Mouse (Mus musculus) embryo, embryonic 10.5 days (tissue): ENCODE data around the gene Eri3.

Source experiments
- DNase-seq: peaks from one replicate; pipeline ENCODE4 v3.0.0-alpha.2; 2015; ENCODE audit warnings: low spot score

Eri3 gene

DNA sequence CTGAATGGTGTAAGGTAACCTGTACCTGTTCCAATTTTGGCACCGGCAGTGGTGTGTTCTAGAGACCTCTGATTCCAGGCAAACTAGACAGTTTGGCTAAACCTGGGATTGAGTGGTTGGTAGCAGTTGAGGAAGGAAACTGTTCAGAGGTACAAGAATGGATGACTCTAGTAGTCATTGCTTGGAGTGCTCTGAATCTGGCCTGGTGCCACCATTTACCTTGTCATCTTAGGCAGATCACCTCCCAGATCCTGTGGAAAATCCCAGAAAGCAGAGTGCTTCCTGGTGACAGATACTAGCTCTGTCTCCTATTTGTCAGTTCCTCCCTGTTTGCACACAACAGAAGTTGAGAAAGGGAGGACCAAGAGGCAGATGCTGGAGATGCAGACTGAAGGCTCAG lies 27.4 kb downstream of the Eri3 start:
- no peak for DNase-seq

DNA sequence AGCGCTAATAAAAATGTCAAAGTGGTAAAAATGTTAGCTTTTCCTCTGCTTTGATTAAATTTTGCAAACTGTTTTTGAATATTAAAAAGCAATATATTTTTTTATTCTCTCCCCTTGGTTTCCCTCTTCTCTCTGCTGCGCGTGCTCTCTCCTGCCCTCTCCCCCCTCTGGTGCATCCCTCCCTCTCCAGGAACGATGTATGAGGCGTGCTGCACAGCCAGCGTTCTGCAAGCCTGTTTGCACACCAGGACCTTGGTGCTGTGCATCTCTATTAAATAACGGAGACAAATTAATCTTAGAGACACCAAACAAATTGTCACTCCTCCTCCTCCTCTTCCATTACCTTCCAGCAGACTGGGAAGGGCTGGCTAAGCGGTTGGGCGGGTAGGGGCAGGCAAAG lies 31.5 kb downstream of the Eri3 start:
- DNase-seq: no peak

DNA sequence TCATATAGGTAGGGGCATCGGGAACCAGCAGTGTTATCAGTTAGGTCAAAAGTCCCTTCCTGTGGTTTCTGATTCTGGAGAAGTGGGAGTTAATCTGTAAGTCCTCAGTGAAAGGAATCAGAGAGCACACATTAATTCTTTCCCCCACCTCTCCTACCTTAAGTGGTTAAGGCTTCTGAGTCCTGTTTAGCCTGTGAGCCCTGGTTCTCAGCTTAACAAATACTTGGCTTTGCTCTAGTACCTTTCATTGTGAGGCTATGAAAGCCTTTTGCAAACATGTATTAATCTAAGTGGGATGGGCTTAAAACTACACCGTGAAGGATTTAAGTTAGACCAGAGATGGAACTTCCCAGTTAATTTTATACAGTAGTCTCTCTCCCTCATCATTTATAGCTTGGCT lies 35.8 kb downstream of the Eri3 start:
- DNase-seq: no peak

DNA sequence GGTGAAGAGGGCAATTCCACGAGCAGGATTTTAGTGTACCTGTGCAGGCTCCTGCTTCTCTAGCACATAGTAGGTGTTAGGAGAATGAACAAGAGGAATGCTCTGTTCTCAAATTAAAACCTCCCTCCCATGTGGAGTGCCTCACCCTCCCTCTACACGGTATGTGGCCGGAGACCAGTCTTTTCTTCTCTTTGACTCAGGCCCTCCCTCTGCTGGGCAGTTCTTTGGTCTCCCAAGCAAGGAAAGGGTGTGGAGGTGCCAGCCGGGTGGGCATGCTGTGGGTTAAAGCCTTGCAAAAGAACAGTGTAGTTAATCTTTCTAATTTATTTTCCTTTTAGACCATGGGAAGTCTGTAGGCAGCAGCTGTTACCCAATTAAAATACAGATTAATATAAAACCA lies 37.3 kb downstream of the Eri3 start:
- DNase-seq: peak; percentile 40

DNA sequence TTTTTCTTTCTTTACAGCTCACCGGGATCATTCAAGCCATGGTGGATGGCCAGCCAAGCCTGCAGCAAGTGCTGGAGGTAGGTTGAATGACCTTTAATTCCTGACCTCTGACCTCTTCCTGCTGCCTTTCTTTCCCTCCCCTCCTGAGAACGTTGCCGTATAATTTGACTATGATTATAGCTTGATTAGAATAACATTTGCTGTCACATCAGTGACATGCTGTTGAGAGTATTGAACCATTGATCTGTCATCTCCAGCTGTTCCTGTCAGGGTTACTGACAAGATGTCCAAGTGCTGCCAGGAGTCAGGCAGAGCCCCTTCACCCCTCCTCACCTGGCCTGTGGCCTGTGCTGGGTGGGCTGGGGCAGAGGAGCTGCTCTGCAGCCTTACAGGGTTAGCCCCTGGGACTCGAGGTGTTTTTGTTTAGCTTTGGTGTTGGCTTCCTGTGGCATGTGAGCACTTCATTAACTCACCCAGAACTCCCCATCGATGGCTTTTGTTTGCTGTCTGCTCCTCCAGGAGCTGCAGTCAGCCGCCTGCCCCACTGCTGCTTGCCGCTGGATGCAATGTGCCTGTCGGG lies 39.0 kb downstream of the Eri3 start:
- DNase-seq: peak; percentile 48

DNA sequence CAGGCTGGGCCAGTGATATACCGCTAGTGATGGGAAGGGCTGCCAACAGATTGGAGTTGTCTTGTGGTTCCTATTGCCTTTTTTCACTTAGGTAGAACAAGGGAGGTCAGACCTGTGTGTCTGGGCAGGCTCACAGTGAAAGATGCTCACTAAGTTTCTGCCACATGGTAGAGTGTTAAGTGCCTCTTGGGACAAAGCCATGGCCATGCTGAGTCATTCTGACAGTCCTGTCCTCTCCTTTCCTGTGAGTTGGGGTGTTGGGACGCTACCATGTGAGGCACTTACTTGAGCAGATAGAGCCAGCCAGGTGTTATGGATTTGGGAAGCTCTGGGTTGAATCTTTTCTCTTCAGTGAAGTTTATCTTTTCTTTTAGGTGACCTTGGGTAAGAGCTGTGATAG lies 40.6 kb downstream of the Eri3 start:
- no peak for DNase-seq

DNA sequence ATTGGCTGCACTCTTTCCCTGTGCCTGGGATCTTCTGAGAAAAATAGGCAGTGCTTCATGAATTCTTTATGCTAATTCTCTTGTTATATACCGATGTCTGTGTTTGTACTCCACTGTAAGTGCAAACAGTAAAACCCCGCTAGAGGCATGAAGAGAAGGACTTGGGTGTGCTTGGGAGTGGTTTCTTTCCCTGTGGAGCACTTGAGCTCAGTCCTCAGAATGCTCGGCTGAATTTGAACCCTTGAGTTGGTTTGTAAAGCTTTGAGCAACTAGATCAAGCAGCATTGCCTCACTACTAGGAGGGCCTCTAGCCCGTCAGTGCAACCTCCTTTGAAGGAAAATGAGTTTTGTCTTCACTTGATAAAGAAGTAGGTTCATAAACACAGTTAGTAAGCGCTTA lies 42.0 kb downstream of the Eri3 start:
- no peak for DNase-seq

DNA sequence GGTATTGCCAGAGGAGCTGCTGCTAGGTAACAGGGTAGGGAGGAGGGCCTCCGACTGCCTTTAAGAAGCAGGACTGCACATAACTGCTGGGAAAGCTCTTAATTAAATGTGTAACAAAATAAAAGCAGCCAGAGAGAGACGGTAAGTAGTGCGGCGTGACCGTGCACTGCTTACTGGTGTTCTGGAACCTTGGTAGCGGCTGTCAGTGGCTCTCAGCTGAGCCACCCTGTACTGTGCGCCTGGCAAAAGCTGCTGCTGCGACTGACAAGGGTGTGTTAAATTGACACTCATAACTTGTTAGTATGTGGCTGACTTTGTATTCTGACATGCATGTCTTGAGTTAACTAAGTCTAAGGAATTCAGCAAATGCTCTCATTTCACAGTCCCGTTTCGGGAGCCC lies 45.1 kb downstream of the Eri3 start:
- no peak for DNase-seq

DNA sequence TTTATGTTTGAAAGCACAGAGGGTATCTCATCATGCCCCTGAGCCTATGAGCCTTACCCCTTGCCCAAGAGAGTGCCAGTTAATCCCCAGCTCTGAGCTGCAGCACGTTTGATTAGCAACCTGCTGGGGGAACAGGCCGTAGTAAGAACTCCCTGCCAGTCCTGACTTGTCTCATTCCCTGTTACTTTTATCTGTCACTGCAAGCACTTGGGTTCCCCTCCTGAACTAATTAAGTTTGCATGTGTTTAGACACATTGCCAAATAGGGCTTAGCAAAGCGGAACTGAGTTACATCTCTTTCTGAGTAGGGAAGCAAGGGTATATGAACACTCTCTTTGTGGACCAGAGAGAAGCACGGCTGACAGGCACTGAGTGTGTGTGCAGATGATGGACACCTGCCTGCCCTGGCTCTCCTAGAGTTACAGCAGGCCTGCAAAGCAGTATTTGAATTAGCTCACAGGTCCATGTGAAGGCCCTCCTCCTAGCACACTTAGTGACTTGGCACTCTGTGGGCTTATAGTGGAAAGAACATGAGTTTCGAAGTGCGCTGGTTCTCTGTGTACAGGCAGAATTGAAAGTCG lies 49.9 kb downstream of the Eri3 start:
- DNase-seq: no peak

DNA sequence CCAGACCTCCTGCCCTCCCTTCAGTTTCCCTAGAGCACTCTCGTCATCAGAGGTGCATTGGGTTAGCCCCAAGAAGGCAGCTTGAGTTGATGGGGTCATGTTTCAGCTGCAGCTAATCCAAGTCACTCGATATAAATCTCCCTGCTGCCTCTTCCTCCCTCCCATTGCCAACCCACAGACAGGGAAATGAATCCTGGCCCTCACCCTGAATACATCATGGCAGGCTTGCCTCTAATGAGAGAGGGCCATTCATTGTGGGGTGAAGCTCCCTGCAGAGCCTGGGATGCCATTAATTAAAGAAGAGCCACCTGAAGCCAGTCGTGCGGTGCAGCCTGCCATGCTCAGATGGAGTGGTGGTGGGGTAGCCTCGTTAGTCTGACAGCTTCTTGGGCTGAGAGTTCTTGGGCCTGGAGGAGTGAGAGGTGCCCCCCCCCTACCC lies 51.2 kb downstream of the Eri3 start:
- peak; percentile 36 for DNase-seq

DNA sequence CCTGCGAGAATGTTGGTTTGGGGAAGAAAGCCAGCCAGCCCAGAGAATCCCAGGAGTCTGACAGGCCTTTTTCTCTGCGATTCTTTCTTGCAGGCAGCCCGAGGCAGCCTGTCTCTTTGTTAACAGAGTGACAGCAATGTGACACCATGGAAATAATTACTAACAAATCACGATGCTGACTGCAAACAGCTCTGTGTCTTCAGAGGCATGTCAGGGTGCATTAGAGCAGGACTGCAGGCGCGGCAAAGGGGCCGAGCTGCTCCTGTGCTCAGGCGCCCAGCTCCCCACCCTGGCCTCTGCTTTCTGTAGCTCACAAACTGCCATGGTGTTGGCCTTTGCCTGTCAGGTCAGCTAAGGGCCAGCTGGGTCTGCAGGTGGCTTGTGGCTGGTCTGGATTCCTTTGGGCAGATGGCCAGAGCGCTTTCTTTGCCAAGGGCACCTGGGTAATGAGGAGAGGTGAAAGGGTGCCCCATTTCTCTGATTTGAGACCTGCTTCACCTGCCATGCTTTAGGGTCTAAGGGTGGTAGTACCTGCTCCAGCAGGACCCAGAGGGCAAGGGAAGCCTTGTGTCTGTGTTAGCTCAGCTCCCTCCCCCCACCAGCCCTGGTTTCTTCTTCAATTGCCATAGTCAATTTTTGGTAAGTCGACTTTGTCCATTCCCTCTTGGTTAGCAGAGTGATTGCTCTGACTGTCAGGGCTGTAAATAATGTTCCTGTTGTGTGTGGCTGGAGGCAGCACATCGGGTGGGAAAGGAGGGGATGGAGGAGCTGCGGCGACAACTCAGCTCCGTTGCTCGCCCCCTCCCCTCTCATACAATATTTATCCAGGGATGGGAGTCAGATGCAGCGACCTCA lies 55.2 kb downstream of the Eri3 start:
- DNase-seq: peak; percentile 62

DNA sequence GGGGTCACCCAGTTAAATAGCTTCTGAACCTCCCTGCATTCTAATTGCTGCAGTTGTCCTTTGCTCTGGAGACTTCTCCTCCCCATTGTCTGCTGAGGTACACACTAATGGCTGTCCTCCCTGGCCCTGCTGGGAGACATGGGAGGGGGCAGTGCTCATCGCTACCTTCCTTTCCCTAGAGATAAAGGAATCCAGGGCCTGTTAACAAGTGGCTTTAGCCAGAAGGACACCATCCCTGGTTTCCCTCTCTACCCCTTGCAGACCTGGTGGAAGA lies 55.7 kb downstream of the Eri3 start:
- no peak for DNase-seq

DNA sequence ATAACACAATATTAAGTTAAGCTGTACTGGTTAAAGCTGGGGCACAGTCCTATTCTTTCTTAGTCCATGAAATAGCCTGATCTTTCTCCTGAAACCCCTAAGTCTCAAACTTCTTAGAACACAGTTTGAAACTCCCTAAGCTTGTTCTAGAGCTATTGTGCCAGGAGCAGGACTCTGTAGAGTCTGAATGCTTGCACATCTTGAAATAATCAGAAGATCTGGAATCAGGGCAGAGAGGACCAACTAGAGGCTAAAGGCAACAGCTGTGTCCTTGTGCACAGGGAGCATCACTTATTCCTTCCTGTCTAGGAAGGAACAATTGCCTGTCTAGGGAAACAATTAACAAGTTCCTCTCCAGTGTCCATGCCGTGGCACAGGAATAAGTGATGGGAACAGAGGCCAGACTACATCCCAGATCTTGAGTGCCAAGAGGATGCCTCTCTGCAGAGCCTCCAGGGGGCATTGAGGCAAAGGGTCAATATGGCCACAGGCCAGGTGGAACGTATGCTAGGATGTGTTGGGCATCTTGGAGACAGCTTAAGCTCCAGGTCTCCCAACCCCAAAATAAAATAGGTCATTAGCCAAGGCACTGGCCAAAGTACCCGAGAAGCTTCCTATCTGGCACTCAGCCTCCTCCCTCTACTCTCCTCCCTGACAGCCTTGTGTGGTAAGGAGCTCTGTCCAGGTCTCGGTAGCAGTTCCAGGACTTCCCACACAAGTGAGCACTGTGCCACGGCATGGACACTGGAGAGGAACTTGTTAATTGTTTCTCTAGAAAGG lies 56.9 kb downstream of the Eri3 start:
- no peak for DNase-seq

DNA sequence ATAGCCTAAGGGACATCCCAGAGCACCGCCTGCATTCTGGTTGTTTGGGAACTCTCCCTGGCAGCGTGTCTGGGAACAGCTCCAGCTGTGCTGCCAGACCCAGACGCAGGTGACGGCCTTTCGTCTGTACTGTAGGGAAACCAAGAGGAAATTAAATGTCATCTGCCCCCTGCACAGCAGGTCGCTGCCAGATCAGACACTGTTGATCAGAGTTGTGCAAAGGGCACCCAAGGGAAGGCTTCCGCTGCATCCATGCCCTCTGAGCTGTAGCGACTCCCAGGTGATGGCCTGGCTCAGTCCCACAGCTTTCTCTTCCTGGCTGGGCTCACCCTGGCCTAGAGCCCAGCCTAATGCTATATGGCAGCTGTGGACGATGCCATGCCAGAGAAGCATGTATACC lies 58.1 kb downstream of the Eri3 start:
- DNase-seq: no peak

DNA sequence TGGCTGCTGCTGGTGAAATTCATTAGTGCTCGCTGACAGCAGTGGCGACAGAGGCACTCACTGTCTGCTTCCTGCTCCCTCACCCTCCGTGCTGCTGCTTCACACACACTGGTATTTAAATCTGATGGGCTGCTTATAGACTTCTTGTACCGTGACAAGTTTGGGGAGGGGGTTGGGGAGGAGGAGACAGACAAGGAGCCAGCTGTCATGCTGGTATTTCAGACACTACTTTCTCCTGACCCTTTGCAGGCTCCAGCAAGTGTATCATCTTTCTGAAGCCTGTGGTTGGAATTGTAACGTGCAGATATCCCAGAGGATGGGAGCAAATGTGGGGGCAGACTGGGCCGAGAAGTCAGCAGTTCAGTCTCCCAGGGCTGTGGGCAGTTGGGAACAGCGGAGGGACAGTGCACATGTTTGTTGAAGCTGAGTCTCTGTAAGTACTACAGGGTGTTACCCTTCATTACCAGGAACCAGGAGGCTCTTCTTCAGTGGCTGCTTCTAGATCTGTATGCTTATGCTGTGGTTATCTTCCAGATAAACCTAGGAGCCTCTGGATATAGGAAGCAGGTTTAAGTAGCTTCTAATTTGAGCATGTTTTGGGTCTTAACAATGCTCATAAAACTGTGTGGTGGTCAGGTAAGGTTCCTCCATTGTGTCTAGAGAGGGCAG lies 59.3 kb downstream of the Eri3 start:
- DNase-seq: peak; percentile 45

DNA sequence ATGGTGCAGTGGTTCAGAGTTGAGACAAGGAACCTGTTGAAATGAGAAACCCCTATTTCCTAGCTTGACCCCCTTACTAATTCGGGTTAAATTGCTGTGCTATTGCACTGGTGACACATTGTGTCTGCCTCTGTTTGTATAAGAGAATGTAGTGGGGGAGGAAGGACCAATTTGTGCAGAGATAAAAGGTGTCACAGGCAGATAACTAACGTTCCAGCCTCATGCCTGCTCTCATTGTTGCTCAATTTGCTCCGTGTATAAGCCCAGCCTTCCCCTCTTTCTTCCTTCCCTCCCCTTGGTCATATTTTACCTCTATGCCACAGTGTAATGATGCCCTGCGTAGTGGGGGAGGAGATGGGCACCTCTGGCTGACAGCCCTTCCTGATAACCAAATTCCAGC lies 61.2 kb downstream of the Eri3 start:
- DNase-seq: no peak

DNA sequence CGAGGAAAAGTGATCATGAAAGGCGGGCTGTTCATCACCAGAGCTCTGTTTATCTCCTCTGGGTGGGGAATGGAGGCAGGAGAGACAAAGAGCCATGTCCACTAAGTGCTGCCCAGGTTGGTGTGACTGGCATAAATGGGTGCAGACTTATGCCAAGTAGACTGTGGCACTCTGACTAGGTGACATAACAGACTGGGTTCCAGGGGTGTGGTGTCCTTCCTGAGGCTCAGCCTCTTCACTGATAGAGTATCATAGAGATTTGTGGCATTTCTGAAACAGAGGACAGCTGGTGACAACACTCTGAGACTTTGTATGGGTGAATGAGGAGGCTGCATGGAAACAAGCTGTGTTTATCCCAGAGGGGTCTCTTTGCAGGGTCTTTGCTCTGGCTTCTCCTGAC lies 61.6 kb downstream of the Eri3 start:
- DNase-seq: no peak

DNA sequence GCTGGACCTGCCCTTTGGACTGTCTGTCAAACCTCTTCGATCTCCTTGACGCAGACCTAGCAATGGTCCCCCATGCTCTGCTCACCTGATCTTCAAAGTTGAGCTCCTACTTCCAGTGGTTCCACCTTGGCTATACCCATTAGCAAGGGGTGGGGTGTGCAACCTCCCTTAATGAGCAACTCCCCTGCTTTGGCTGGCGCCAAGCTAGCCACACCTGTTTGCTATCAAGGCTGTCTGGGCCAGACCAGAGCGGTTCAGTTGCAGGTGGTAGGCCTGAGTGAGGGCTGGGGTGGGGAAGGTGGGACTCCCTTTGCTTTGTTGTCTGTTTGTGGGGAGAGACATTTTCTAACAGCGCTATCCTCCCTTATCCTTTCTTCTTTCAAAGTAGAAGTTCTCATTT lies 62.5 kb downstream of the Eri3 start:
- no peak for DNase-seq

DNA sequence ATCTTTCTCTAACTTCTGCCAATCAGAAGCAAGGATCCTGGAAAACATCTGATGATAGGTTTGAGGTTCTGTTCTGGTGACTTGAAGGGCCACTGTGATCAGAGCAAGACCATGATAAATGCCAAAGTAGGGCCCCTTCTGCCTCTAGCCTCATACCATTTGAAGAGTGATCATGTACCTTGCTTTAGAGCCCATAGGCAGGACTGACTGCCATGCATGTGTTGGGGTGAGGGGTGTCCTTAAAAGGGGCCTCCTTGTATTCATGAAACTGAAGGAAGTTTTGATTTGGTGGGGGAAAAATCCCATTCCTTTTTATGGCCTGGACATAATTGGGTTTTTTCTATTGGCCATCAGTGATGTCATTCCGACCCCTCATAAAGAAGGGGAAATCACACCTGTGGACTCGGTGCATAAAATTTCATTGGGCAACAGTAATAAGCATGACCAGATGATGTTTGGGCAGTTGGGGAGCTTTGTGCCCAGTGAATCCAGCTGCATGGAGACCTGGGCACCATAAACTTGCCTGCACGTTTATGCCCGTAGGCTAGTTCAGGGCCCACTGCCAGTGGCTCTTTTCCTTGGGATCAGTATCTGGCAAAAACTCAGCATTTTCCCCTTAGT lies 63.1 kb downstream of the Eri3 start:
- no peak for DNase-seq

DNA sequence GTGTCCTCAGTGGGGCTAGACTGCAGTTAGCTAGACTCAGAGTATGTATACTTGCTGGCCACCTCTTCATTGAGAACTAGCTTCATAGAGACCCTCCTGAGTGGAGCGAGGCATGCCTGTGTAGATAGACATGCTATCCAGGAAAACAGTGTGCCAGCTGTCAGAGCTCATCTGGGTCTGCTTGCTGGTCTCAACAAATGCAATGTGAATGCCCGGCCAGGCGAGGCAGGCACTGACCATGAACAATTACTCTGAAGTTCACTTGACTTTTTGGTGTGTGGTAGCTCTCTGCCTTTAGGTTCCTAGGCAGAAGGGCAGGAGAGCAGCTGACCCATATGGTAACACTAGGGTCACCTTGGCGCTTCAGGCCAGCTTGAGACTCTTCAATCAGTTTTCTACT lies 66.4 kb downstream of the Eri3 start:
- DNase-seq: no peak

DNA sequence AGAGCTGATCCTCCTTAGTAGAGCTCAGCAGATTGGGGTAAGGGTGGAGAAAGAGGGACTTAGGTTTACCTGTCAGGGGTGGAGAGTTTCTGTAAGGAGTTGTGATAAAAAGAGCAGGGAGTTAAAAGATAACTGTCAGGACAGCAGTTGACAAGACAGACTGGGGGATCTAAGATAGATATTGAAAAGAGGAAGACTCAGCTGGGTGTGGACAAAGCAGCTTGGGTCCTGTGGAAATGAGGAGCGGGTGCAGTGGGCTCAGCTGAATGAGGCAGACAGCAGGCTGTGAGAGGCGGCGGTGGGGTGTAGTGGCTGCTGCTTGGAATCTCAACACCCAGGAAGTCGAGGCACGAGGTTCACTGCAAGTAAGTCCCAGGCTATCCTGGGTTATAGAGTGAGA lies 72.1 kb downstream of the Eri3 start:
- no peak for DNase-seq

DNA sequence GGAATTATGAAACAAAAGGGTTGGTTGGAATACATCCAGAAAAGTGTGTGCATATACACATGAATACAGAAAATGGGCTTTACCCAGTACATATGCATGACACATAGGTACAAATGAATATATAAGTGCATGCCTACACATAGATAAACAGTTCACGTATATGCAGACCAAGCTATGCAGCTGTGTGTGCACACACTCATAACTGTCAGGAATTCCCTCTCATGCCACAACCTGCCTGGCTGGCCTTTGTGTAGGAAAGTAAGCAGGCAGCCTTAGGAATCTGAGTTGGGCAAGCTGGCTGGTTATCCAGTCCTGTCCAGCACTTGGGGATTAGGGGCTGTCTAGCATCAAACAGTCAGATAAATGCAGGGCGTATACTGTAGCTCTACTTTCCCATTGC lies 72.9 kb downstream of the Eri3 start:
- no peak for DNase-seq
